Mouse (Mus musculus) ES-E14 (cell line): Measurements from ENCODE around the gene Galnt17. TPM values are rescaled to one million over a fixed set of nuclear protein-coding genes. Genes with fewer than 3 reads are reported as not detected.

Source experiments
- DNase-seq: peaks from one replicate; pipeline ENCODE4 v3.0.0-alpha.2; 2013; ENCODE audit warnings: low read depth, low spot score
- H3K27ac ChIP-seq: 2 replicates; pipeline ENCODE4 v1.5.1; 2012; ENCODE audit warnings: low read depth, mild to moderate bottlenecking, low read length, moderate library complexity, mixed read lengths; ENCODE audit not compliant: poor library complexity, insufficient read depth, severe bottlenecking
- H3K36me3 ChIP-seq: 2 replicates; pipeline ENCODE4 v1.6.1; 2012; ENCODE audit warnings: mild to moderate bottlenecking, low read length, moderate library complexity, mixed read lengths; ENCODE audit not compliant: control insufficient read depth, poor library complexity, insufficient read depth, severe bottlenecking
- H3K4me1 ChIP-seq, 2 experiments: fragments of 150-350 bp in 1 of 2; sonication (generic) in 1 of 2; 2 replicates each; pipeline ENCODE4 v1.6.1; 2012; ENCODE audit warnings: low read length in 2 of 2, mild to moderate bottlenecking in 1 of 2, mixed read lengths in 1 of 2; ENCODE audit not compliant: control insufficient read depth in 2 of 2, insufficient read depth in 2 of 2, poor library complexity in 1 of 2
- H3K4me3 ChIP-seq, 2 experiments: fragments of 150-350 bp in 1 of 2; sonication (generic) in 1 of 2; 2 replicates each; pipeline ENCODE4 v1.5.1; 2012; ENCODE audit warnings: low read length in 2 of 2, low read depth in 1 of 2, mild to moderate bottlenecking in 1 of 2, mixed read lengths in 1 of 2; ENCODE audit not compliant: insufficient read depth in 1 of 2, poor library complexity in 1 of 2, severe bottlenecking in 1 of 2
- H3K9ac ChIP-seq: 2 replicates; pipeline ENCODE4 v1.6.1; 2012; ENCODE audit warnings: low read depth, mild to moderate bottlenecking, low read length, mixed read lengths; ENCODE audit not compliant: poor library complexity, insufficient read depth, severe bottlenecking
- H3K9me3 ChIP-seq: fragments of 150-350 bp; sonication (generic); 2 replicates; pipeline ENCODE4 v1.6.1; 2012; ENCODE audit warnings: low read depth, mild to moderate bottlenecking, low read length; ENCODE audit not compliant: control insufficient read depth, insufficient read depth
- CHD2 ChIP-seq: IDR thresholded peaks from 2 replicates; pipeline ENCODE4 v1.6.1; 2014; ENCODE audit warnings: mild to moderate bottlenecking, low read depth, low read length, inconsistent platforms
- HCFC1 ChIP-seq: IDR thresholded peaks from 2 replicates; pipeline ENCODE4 v1.6.1; 2012; ENCODE audit warnings: low read length, inconsistent platforms, borderline replicate concordance; ENCODE audit not compliant: insufficient read depth
- MAFK ChIP-seq: IDR thresholded peaks from 2 replicates; pipeline ENCODE4 v1.6.1; 2014; ENCODE audit warnings: mild to moderate bottlenecking, low read depth, low read length, inconsistent platforms; ENCODE audit not compliant: insufficient read depth
- ZC3H11A ChIP-seq: IDR thresholded peaks from 2 replicates; pipeline ENCODE4 v1.6.1; 2012; ENCODE audit warnings: low read depth, mild to moderate bottlenecking, inconsistent platforms, low read length, borderline replicate concordance
- ZNF384 ChIP-seq: IDR thresholded peaks from 2 replicates; pipeline ENCODE4 v1.6.1; 2012; ENCODE audit warnings: low read depth, low read length, inconsistent platforms
- in situ Hi-C, 2 experiments: fragments of 600-800 bp; cut with MboI; formaldehyde crosslinking; loops; one replicate each; pipeline ENCODE4 v1.15.1; 2025; ENCODE audit warnings: low sequenced_read_pairs in 2 of 2, inconsistent platforms in 1 of 2; ENCODE audit not compliant: unreplicated experiment in 2 of 2
- total RNA-seq: library from RNA; depleted of rRNA; stranded (reverse); fragments of 300-350 nt; gene quantifications from 2 replicates; pipeline ENCODE4 v1.2.3, GENCODE M21; 2012

Galnt17 gene
- total RNA-seq, 1 experiment: 2.2 TPM

DNA sequence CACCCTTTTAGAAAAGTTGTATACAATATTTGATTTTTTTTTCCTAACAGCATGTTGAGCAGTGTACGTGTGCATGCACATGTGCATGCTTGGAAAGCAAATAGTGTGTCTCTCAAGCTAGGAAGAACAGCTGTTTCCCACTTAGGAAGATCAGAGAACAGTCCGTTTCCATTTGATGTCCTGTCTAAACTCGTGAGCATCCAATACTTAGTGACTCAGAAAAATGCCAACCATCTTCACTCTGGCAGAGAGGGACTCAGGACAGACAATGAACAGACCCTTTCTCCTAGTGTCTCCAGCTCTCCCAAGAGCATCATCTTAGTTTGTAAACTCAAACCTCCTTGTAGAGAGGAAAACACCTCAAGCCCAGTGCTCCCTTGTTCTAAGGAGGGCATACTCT is 116.0 kb downstream of the Galnt17 start:
- DNase-seq: no peak
- in situ Hi-C loops: no loop called here
- Histone ChIP-seq H3K27ac (no peak overlapping the region), H3K9ac (no peak overlapping the region), H3K36me3 (no peaks in the 10 kb centered on the region), H3K4me3 (no peak overlapping the region), H3K4me1 (no peaks in the 10 kb centered on the region), H3K9me3 (no peaks in the 10 kb centered on the region)
- no peak for TF ChIP-seq CHD2
- TF ChIP-seq MAFK: no peak
- no peak for TF ChIP-seq HCFC1
- TF ChIP-seq ZC3H11A: no peak
- TF ChIP-seq ZNF384: no peak

DNA sequence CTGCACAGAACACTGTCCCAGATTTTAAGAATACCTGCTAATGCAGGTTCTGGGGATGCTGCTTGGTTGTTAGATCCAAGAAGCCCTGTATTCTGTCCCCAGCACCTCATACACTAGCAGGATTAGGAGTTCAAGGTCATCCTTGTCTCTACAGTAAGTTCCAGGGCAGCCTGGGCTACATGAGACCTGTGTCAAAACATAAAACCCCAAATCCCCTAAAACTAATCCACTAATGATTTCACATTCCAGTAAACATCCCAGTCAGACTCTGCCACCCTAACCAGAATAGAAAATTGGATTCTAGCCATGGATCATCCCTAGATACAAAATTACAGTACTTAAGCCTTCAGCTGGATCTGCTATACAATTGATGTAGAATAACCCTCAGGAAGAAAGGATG is 123.7 kb downstream of the Galnt17 start:
- Histone ChIP-seq H3K27ac (no peak overlapping the region), H3K36me3 (no peaks in the 10 kb centered on the region), H3K9ac (no peak overlapping the region), H3K4me3 (no peak overlapping the region), H3K4me1 (no peaks in the 10 kb centered on the region), H3K9me3 (no peaks in the 10 kb centered on the region)
- DNase-seq: no peak
- in situ Hi-C loops: no loop called here
- no peak for TF ChIP-seq HCFC1
- TF ChIP-seq ZNF384: no peak
- no peak for TF ChIP-seq MAFK
- TF ChIP-seq ZC3H11A: no peak
- TF ChIP-seq CHD2: no peak

DNA sequence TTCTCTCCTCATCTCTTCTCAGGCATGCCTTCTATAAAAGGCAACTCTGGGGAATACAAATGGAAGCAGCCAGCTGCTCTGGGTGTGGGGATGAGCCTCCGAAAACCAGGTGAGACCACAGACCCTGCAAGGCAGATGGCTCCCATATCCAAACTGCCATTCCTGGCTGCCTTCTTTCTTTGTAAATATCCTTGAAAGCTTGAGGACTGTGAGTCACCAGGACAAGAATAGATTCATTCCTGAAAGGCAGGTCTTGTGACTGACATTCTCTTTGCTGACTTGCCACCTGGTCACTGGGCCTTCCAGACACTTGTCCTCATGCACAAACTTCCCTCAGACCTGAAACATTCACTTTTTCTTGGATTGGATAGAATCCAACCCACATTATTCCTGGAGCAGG is 127.1 kb downstream of the Galnt17 start:
- no peaks in the 10 kb centered on the region for H3K36me3 ChIP-seq
- TF ChIP-seq CHD2 (no peak), HCFC1 (no peak), ZC3H11A (no peak), MAFK (no peak), ZNF384 (no peak)
- in situ Hi-C loops: no loop called here

DNA sequence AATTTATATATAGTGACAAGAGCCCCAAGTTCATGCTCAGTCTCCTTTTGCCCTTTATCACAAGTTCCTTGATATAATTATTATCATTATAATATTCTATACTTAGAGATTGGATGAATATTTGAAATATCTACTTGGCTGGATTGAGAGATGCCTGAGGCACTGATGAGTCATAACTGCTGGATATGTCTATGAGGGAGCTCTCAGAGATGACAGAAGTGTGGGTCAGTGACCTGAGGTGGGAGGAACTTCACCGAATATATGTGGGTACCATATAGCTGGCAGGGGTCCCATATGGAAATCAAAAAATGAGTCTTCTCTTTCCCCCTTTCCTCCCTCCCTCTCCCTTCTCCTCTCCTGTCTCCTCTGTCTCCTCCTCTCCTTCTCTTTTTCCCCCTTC is 127.5 kb downstream of the Galnt17 start:
- Histone ChIP-seq H3K27ac (no peak overlapping the region), H3K4me1 (peaks cover 3 to 4% of the 10 kb centered on the region in 2 experiments; a peak in 2 of 4 replicates), H3K9me3 (no peaks in the 10 kb centered on the region), H3K9ac (no peak overlapping the region), H3K36me3 (no peaks in the 10 kb centered on the region), H3K4me3 (no peak overlapping the region)
- TF ChIP-seq CHD2 (no peak), MAFK (no peak), ZC3H11A (no peak)
- in situ Hi-C loops: no loop called here
- no peak for DNase-seq

More for the DNA sequence above, 127.1 kb downstream of the Galnt17 start:
- H3K4me3 ChIP-seq: no peak overlapping the region
- no peak overlapping the region for H3K27ac ChIP-seq
- no peak overlapping the region for H3K9ac ChIP-seq
- no peaks in the 10 kb centered on the region for H3K9me3 ChIP-seq
- DNase-seq: no peak
- H3K4me1 ChIP-seq: peaks cover 3 to 4% of the 10 kb centered on the region in 2 experiments; a peak in 2 of 4 replicates

DNA sequence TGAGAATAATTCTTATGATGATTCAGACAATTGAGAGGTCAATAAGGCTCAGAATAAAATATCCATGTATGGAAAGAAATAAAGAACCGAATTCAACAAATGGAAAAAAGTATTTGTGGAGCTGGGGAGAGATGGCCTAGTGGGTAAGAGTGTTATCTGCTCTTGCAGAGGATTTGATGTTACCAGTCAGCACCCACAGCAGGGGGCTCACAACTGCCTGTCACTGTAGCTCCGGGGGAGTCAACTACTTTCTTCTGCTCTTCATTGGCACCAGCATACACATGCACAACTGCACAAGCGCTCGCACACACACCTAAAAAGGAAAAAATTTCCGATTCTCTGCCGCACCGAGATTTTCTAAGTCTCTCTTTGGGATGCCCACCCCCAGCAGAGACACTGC is 130.4 kb downstream of the Galnt17 start:
- H3K36me3 ChIP-seq: no peaks in the 10 kb centered on the region
- in situ Hi-C loops: no loop called here
- no peak for TF ChIP-seq ZC3H11A
- TF ChIP-seq MAFK: no peak
- no peaks in the 10 kb centered on the region for H3K9me3 ChIP-seq
- no peak overlapping the region; the same call in 1 of the 2 replicates for H3K27ac ChIP-seq
- 0 out of 4 replicates have a peak overlapping the region, but pooled peaks of 1 of the 2 experiments have one; percentile 18 for H3K4me3 ChIP-seq
- no peak for DNase-seq
- H3K9ac ChIP-seq: no peak overlapping the region
- H3K4me1 ChIP-seq: peaks cover 3 to 4% of the 10 kb centered on the region in 2 experiments; a peak in 2 of 4 replicates
